Comparison of ENCODE assay signal across 9 mouse cellular contexts in the genomic region with DNA sequence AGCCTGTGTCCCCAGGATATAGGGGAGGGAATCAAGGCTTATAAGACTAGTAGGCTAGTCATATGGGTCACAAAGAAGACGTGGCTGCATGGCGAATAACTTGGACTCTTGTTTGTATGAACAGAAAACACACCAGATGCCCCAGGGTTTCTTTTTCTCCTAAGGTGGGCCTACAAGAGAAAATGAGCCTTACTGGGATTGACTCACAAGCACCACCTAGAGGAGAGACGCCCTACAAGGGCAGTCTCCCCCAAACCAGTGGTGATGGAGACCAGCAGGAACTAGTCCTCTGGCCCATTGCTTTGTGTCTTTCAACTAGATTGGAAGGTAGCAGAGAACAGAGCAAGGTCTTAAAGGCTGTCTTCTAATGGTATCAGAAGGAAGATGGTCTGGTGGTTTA. TPM values are rescaled to one million over a fixed set of nuclear protein-coding genes. Genes with fewer than 3 reads are reported as not detected.
DNase-seq lines count a peak whose midpoint lies in the region; ATAC-seq and TF ChIP-seq lines count a peak whose summit lies in the region.
"Had no signal": no experiment of that assay in that cellular context is flagged by ENCODE, and none has a peak within 500 bp of the region (broad histone marks: within the 10 kb centered on the region; RNA-seq: fewer than 3 reads in every experiment).

No protein-coding gene starts in this region.

- no peak overlapping the region for H3K4me2 ChIP-seq in hindbrain, embryonic 13.5 days
- no peak overlapping the region for H3K4me2 ChIP-seq in stomach, postnatal 0 days (replicated peaks; ENCODE audit: low read depth)
- H3K4me2 ChIP-seq: embryonic facial prominence, embryonic 12.5 days had no signal

- H3K27ac ChIP-seq in hindbrain, embryonic 10.5 days, result no peak overlapping the region
- H3K27ac ChIP-seq in hindbrain, embryonic 13.5 days, result no peak overlapping the region
- no peak overlapping the region for H3K27ac ChIP-seq in stomach, postnatal 0 days (replicated peaks)
- H3K27ac ChIP-seq: embryonic facial prominence, embryonic 12.5 days had no signal

- TF ChIP-seq CTCF in stomach, postnatal 0 days (IDR thresholded peaks at IDR 0.05; ENCODE audit: low read depth), result peak; percentile 71

- H3K9ac ChIP-seq in hindbrain, embryonic 13.5 days, result no peak overlapping the region
- no peak overlapping the region for H3K9ac ChIP-seq in stomach, postnatal 0 days (ENCODE audit: low read length)
- H3K9ac ChIP-seq: embryonic facial prominence, embryonic 12.5 days had no signal

- DNase-seq in hindbrain, embryonic 10.5 days (ENCODE audit: low spot score), result peak; percentile 16
- DNase-seq in right cerebral cortex, postnatal 14 days, result peak; percentile 23
- DNase-seq in right cerebral cortex, postnatal 10 days (ENCODE audit: low spot score in 2 of 2), result no peak
- DNase-seq in brain, adult 2 months (ENCODE audit: low read depth, low spot score), result peak; percentile 62
- DNase-seq in left cerebral cortex, adult 18-20 months (ENCODE audit: low spot score in 2 of 2), result peak; percentile 34 to 63
- DNase-seq in stomach, postnatal 0 days (ENCODE audit: low spot score), result no peak
- DNase-seq in neural tube, embryonic 10.5 days (ENCODE audit: extremely low spot score, low spot score), result no peak

- no peaks in the 10 kb centered on the region for H3K27me3 ChIP-seq in hindbrain, embryonic 10.5 days (ENCODE audit: insufficient read depth, poor library complexity, severe bottlenecking)
- no peaks in the 10 kb centered on the region for H3K27me3 ChIP-seq in hindbrain, embryonic 13.5 days
- H3K27me3 ChIP-seq in stomach, postnatal 0 days (ENCODE audit: control insufficient read depth, insufficient read depth, low read length), result no peaks in the 10 kb centered on the region
- H3K27me3 ChIP-seq: embryonic facial prominence, embryonic 12.5 days had no signal

- no peak for TF ChIP-seq EP300 in stomach, postnatal 0 days (optimal IDR thresholded peaks at IDR 0.05)

- 46% methylated on average over 3 of the region's 3 CpGs for WGBS in hindbrain, embryonic 10.5 days
- 52% methylated on average over 3 of the region's 3 CpGs for WGBS in hindbrain, embryonic 13.5 days
- WGBS in stomach, postnatal 0 days, result 46% methylated on average over 3 of the region's 3 CpGs

- no peak for ATAC-seq in hindbrain, embryonic 13.5 days (ENCODE audit: low FRiP score)
- no peak for ATAC-seq in stomach, postnatal 0 days (ENCODE audit: low FRiP score, low TSS enrichment)

- no peaks in the 10 kb centered on the region for H3K9me3 ChIP-seq in hindbrain, embryonic 10.5 days
- no peaks in the 10 kb centered on the region for H3K9me3 ChIP-seq in hindbrain, embryonic 13.5 days
- no peaks in the 10 kb centered on the region for H3K9me3 ChIP-seq in stomach, postnatal 0 days (ENCODE audit: control insufficient read depth, low read length)
- H3K9me3 ChIP-seq: embryonic facial prominence, embryonic 12.5 days had no signal

- H3K4me1 ChIP-seq in hindbrain, embryonic 10.5 days (replicated peaks), result no peaks in the 10 kb centered on the region
- peaks cover 14% of the 10 kb centered on the region for H3K4me1 ChIP-seq in hindbrain, embryonic 13.5 days (replicated peaks)
- no peaks in the 10 kb centered on the region for H3K4me1 ChIP-seq in stomach, postnatal 0 days (replicated peaks; ENCODE audit: control insufficient read depth, insufficient read depth)
- H3K4me1 ChIP-seq: embryonic facial prominence, embryonic 12.5 days had no signal

- H3K36me3 ChIP-seq in hindbrain, embryonic 10.5 days, result no peaks in the 10 kb centered on the region
- no peaks in the 10 kb centered on the region for H3K36me3 ChIP-seq in hindbrain, embryonic 13.5 days
- H3K36me3 ChIP-seq in stomach, postnatal 0 days (ENCODE audit: control insufficient read depth, insufficient read depth, low read length), result no peaks in the 10 kb centered on the region
- H3K36me3 ChIP-seq: embryonic facial prominence, embryonic 12.5 days had no signal

- H3K4me3 ChIP-seq in hindbrain, embryonic 10.5 days, result no peak overlapping the region
- no peak overlapping the region for H3K4me3 ChIP-seq in hindbrain, embryonic 13.5 days
- H3K4me3 ChIP-seq in stomach, postnatal 0 days (ENCODE audit: low read depth, low read length), result no peak overlapping the region
- H3K4me3 ChIP-seq: embryonic facial prominence, embryonic 12.5 days had no signal

RNA-seq across cellular contexts. Expression of gene Epsti1, which starts 22.7 kb away (rescaled TPM):
- polyA plus RNA-seq in hindbrain, embryonic 10.5 days (2016; fragmentation: Nextera tagmentation; extraction: Ambion mirVana), result 0.09 and 0.18 TPM in 2 replicates
- polyA plus RNA-seq in hindbrain, embryonic 13.5 days (2015; fragmentation: Nextera tagmentation; extraction: Ambion mirVana), result 0.30 and 0.31 TPM in 2 replicates
- total RNA-seq in left cerebral cortex, adult 18-20 months (2021), result under 1 TPM; 0.28 to 0.60 TPM
- polyA plus RNA-seq in stomach, postnatal 0 days (2015; fragmentation: Nextera tagmentation; extraction: Ambion mirVana), result 2.7 and 3.1 TPM in 2 replicates

RNA-seq across cellular contexts. Expression of gene Dnajc15, which starts 51.8 kb away (rescaled TPM):
- 101 and 113 TPM in 2 replicates for polyA plus RNA-seq in hindbrain, embryonic 10.5 days (2016; fragmentation: Nextera tagmentation; extraction: Ambion mirVana)
- polyA plus RNA-seq in hindbrain, embryonic 13.5 days (2015; fragmentation: Nextera tagmentation; extraction: Ambion mirVana), result 84.7 and 90.8 TPM in 2 replicates
- 10 to 100 TPM; 70.4 to 92.7 TPM for total RNA-seq in left cerebral cortex, adult 18-20 months (2021)
- polyA plus RNA-seq in stomach, postnatal 0 days (2015; fragmentation: Nextera tagmentation; extraction: Ambion mirVana), result 85.7 and 97.4 TPM in 2 replicates

Comparison
In these comparisons a context has a peak if more than half of its experiments do, and no peak if none do; other contexts are left out.
1. DNase-seq: peak in hindbrain, embryonic 10.5 days (single experiment), right cerebral cortex, postnatal 14 days (single experiment), brain, adult 2 months (single experiment) and left cerebral cortex, adult 18-20 months (2 of 2); none in right cerebral cortex, postnatal 10 days (0 of 2), stomach, postnatal 0 days (single experiment) and neural tube, embryonic 10.5 days (single experiment).